Mouse (Mus musculus) embryonic fibroblast, embryonic 13.5 days (primary cell): ENCODE measurements around the gene Gabrb3. TPM values are rescaled to one million over a fixed set of nuclear protein-coding genes. Genes with fewer than 3 reads are reported as not detected.

Experiments
- H3K27ac ChIP-seq: 2 replicates; pipeline ENCODE4 v1.5.1; 2012; ENCODE audit warnings: low read length, control low read depth, inconsistent platforms; ENCODE audit not compliant: insufficient read depth
- H3K4me1 ChIP-seq: 2 replicates; pipeline ENCODE4 v1.6.1; 2011; ENCODE audit warnings: low read length; ENCODE audit not compliant: control insufficient read depth, insufficient read depth
- H3K4me3 ChIP-seq: 2 replicates; pipeline ENCODE4 v1.5.1; 2011; ENCODE audit warnings: mild to moderate bottlenecking, control low read depth, low read length; ENCODE audit not compliant: insufficient read depth
- CTCF ChIP-seq: IDR thresholded peaks from 2 replicates; pipeline ENCODE4 v1.5.1; 2011; ENCODE audit warnings: mild to moderate bottlenecking, control low read depth, low read length, moderate library complexity, borderline replicate concordance; ENCODE audit not compliant: insufficient read depth
- POLR2A ChIP-seq: IDR thresholded peaks from 2 replicates; pipeline ENCODE4 v1.6.1; 2011; ENCODE audit warnings: low read depth, mild to moderate bottlenecking, control low read depth, low read length, moderate library complexity
- polyA plus RNA-seq: library from polyadenylated mRNA; stranded (reverse); fragments of >200 nt; gene quantifications from 2 replicates; pipeline ENCODE4 v1.2.4, GENCODE M21; 2011; ENCODE audit warnings: low read depth; ENCODE audit not compliant: missing spikeins, insufficient read length

Gabrb3 gene
- polyA plus RNA-seq, 1 experiment, result 3.4 TPM

DNA sequence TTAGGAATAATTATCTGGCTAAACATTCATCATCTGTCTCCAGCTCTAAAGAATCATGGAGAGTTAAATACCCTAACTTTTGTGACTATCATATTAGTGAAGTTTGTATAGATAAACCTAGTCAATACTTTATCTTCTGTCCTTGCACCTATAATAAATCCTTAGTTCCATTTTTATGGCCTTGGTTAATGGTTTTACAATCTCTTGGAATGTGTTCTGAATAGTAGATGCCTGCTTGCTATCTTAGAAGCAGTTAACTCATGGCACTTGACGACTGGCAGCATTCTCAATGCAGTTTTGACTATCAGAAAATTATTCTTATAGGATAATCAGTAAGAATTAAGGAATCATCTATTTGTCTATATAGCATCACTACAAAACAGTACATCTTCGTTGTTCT is 368.0 kb downstream of the Gabrb3 start:
- no peak overlapping the region for H3K4me3 ChIP-seq
- no peak overlapping the region for H3K27ac ChIP-seq
- H3K4me1 ChIP-seq, result no peaks in the 10 kb centered on the region
- no peak for TF ChIP-seq POLR2A
- TF ChIP-seq CTCF, result no peak

DNA sequence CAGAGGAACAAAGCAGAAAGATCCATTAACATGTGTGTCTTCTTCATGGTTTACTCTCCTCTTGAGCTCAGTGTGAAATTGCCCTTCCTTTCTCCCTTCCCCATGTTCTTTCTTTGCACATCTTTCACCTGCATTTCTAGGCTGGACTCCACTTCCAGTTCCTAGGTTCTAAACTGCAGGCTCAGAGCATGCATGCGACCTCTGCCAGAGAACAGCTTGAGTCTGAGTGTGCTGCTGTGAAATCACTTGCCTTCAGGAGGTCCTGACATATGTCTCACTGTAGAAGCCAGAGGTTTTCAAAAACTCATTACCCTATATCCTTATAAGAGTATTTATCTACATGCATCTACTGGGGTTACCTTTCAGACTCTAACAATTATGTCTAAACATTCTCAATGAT is 383.8 kb downstream of the Gabrb3 start:
- TF ChIP-seq POLR2A (no peak), CTCF (no peak)
- H3K4me1 ChIP-seq, result no peaks in the 10 kb centered on the region
- H3K4me3 ChIP-seq, result no peak overlapping the region
- no peak overlapping the region for H3K27ac ChIP-seq

- H3K4me1 ChIP-seq, result no peaks in the 10 kb centered on the region
- TF ChIP-seq CTCF (no peak), POLR2A (no peak)
- no peak overlapping the region for H3K4me3 ChIP-seq
- H3K27ac ChIP-seq, result no peak overlapping the region
Measured at GRCm38 (mm10) chr7:57813716-57814115, 394.2 kb downstream of the Gabrb3 start.

- Histone ChIP-seq H3K27ac (no peak overlapping the region), H3K4me1 (no peaks in the 10 kb centered on the region), H3K4me3 (no peak overlapping the region)
- TF ChIP-seq POLR2A, result no peak
- no peak for TF ChIP-seq CTCF
Measured at GRCm38 (mm10) chr7:57842383-57842896, 422.9 kb downstream of the Gabrb3 start.

DNA sequence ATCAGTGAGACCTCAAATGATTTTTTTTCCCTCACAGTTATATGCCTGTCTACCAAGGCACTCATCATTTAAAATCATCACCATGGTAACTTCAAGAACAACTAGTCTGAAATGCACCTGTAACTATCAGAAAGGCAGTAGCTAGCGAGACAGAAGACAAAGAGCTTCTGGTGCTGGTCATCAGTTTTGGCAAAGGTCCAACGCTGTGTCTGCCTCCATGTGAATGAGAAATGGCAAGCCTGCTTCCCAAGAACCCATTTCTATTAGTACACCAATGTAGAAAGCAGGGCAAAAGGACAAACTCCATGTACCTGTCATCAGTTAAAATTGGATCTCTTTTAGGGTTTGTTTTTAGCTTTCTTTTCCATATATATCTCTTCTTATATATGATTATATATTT is 448.5 kb downstream of the Gabrb3 start:
- Histone ChIP-seq H3K4me1 (no peaks in the 10 kb centered on the region), H3K4me3 (no peak overlapping the region), H3K27ac (no peak overlapping the region)
- TF ChIP-seq CTCF (no peak), POLR2A (no peak)

Other genes starting within 250 kb of the Gabrb3 start
- not detected in 2 replicates for gene Gabrg3, start 32.5 kb upstream of the Gabrb3 start, polyA plus RNA-seq
- not detected in 2 replicates for gene Gabra5, start 90.4 kb downstream of the Gabrb3 start, polyA plus RNA-seq